Mouse (Mus musculus) kidney, embryonic 14.5 days (tissue): ENCODE measurements around the gene Hdgf. TPM values are rescaled to one million over a fixed set of nuclear protein-coding genes. Genes with fewer than 3 reads are reported as not detected.
A peak's percentile ranks its signal among the peaks of the same experiment; 100 is the strongest.
"Not testable (repeated sequence)": the region's sequence is repeated elsewhere in the genome, so short reads cannot be mapped to it uniquely, and the experiment has no call there.

ENCODE experiments used
- ATAC-seq: fragments of 200-750 bp; cut with Nextera tagmentation; 2 replicates; pipeline ENCODE4 v1.8.0; 2017; ENCODE audit warnings: moderate number of reproducible peaks, mild to moderate bottlenecking, moderate TSS enrichment, moderate library complexity; ENCODE audit not compliant: low FRiP score, low TSS enrichment
- H3K27ac ChIP-seq: fragments of 300-500 bp; sonication (generic); 2 replicates; pipeline ENCODE4 v1.5.1; 2014; ENCODE audit warnings: low read depth, mild to moderate bottlenecking, low read length, moderate library complexity, mixed read lengths
- H3K27me3 ChIP-seq: fragments of 300-500 bp; sonication (generic); 2 replicates; pipeline ENCODE4 v1.6.1; 2014; ENCODE audit warnings: mild to moderate bottlenecking, low read length; ENCODE audit not compliant: control insufficient read depth, insufficient read depth
- H3K36me3 ChIP-seq: fragments of 300-500 bp; sonication (generic); 2 replicates; pipeline ENCODE4 v1.6.1; 2014; ENCODE audit warnings: low read length, mixed read lengths; ENCODE audit not compliant: control insufficient read depth, insufficient read depth
- H3K4me1 ChIP-seq: fragments of 300-500 bp; sonication (generic); 2 replicates; pipeline ENCODE4 v1.6.1; 2014; ENCODE audit warnings: low read length, mixed read lengths; ENCODE audit not compliant: control insufficient read depth, insufficient read depth
- H3K4me2 ChIP-seq: fragments of 300-500 bp; sonication (generic); replicated peaks from 2 replicates; pipeline ENCODE4 v1.6.1; 2014; ENCODE audit warnings: low read depth, mild to moderate bottlenecking, low read length
- H3K4me3 ChIP-seq: fragments of 300-500 bp; sonication (generic); 2 replicates; pipeline ENCODE4 v1.5.1; 2014; ENCODE audit warnings: mild to moderate bottlenecking, low read length
- H3K9ac ChIP-seq: fragments of 300-500 bp; sonication (generic); 2 replicates; pipeline ENCODE4 v1.6.1; 2014; ENCODE audit warnings: low read depth, mild to moderate bottlenecking, low read length, moderate library complexity
- H3K9me3 ChIP-seq: fragments of 300-500 bp; sonication (generic); 2 replicates; pipeline ENCODE4 v1.6.1; 2016; ENCODE audit warnings: low read length; ENCODE audit not compliant: control insufficient read depth
- WGBS: fragments of 180-500 bp; shearing (Covaris S2); extraction: QIAGEN DNeasy Blood & Tissue Kit; methylation state at CpG from one replicate; pipeline ENCODE4 v1.1.7; 2014; 5-methylcytosine and 5-hydroxymethylcytosine counted together
- polyA plus RNA-seq: library from polyadenylated mRNA; unstranded; fragments of >200 nt; fragmentation: Nextera tagmentation; extraction: Ambion mirVana; gene quantifications from 2 replicates; pipeline ENCODE4 v1.2.1, GENCODE M21; 2014

Gene Hdgf
- polyA plus RNA-seq, 1 experiment from 2014 or later: 254 TPM

GRCm38 (mm10) chr3:87886416-87886815 lies 19.7 kb upstream of the Hdgf start:
- peak overlapping the region; percentile 52; the same call in 1 of the 2 replicates for H3K9ac ChIP-seq
- no peaks in the 10 kb centered on the region; the same call in 1 of the 2 replicates for H3K36me3 ChIP-seq
- H3K27me3 ChIP-seq: no peaks in the 10 kb centered on the region
- WGBS: 85% methylated on average over 6 of the region's 6 CpGs
- no peak for ATAC-seq
- H3K4me1 ChIP-seq: peaks cover 15% of the 10 kb centered on the region
- peak overlapping the region; percentile 98; the same call in 1 of the 2 replicates for H3K4me3 ChIP-seq
- H3K4me2 ChIP-seq: no peak overlapping the region; the same call in 1 of the 2 replicates
- no peaks in the 10 kb centered on the region for H3K9me3 ChIP-seq
- H3K27ac ChIP-seq: no peak overlapping the region

GRCm38 (mm10) chr3:87887400-87887799 lies 18.7 kb upstream of the Hdgf start:
- not testable (repeated sequence) for H3K9ac ChIP-seq, H3K4me2 ChIP-seq, H3K27ac ChIP-seq, H3K36me3 ChIP-seq, H3K9me3 ChIP-seq, ATAC-seq, H3K27me3 ChIP-seq, H3K4me3 ChIP-seq
- peaks cover 15% of the 10 kb centered on the region for H3K4me1 ChIP-seq
- WGBS: 82% methylated on average over 4 of the region's 4 CpGs

- H3K27me3 ChIP-seq: no peaks in the 10 kb centered on the region
- H3K9ac ChIP-seq: no peak overlapping the region
- H3K36me3 ChIP-seq: no peaks in the 10 kb centered on the region
- no peak overlapping the region for H3K27ac ChIP-seq
- no peaks in the 10 kb centered on the region for H3K4me1 ChIP-seq
- H3K4me2 ChIP-seq: no peak overlapping the region
- no peaks in the 10 kb centered on the region for H3K9me3 ChIP-seq
- no peak for ATAC-seq
- no peak overlapping the region for H3K4me3 ChIP-seq
- 69% methylated on average over 3 of the region's 3 CpGs for WGBS
Observed at GRCm38 (mm10) chr3:87891481-87891880, 14.6 kb upstream of the Hdgf start.

- Histone ChIP-seq H3K4me3 (no peak overlapping the region), H3K4me2 (no peak overlapping the region), H3K9ac (no peak overlapping the region), H3K36me3 (no peaks in the 10 kb centered on the region), H3K9me3 (no peaks in the 10 kb centered on the region), H3K4me1 (no peaks in the 10 kb centered on the region), H3K27ac (no peak overlapping the region), H3K27me3 (no peaks in the 10 kb centered on the region)
- WGBS: 81% methylated on average over 3 of the region's 3 CpGs
- no peak for ATAC-seq
Observed at GRCm38 (mm10) chr3:87893367-87893905, 12.7 kb upstream of the Hdgf start.

- no peaks in the 10 kb centered on the region for H3K36me3 ChIP-seq
- no peak for ATAC-seq
- no peaks in the 10 kb centered on the region for H3K4me1 ChIP-seq
- no peaks in the 10 kb centered on the region for H3K27me3 ChIP-seq
- no peak overlapping the region for H3K9ac ChIP-seq
- no peak overlapping the region for H3K4me3 ChIP-seq
- H3K27ac ChIP-seq: no peak overlapping the region
- 75% methylated on average over 3 of the region's 3 CpGs for WGBS
- no peaks in the 10 kb centered on the region for H3K9me3 ChIP-seq
- no peak overlapping the region for H3K4me2 ChIP-seq
Observed at GRCm38 (mm10) chr3:87899266-87899665, 6.9 kb upstream of the Hdgf start.

GRCm38 (mm10) chr3:87899776-87900175 lies 6.3 kb upstream of the Hdgf start:
- Histone ChIP-seq H3K27ac (no peak overlapping the region), H3K27me3 (no peaks in the 10 kb centered on the region), H3K36me3 (no peaks in the 10 kb centered on the region), H3K4me1 (no peaks in the 10 kb centered on the region), H3K9ac (no peak overlapping the region), H3K9me3 (no peaks in the 10 kb centered on the region), H3K4me3 (no peak overlapping the region), H3K4me2 (no peak overlapping the region)
- WGBS: 77% methylated on average over 3 of the region's 3 CpGs
- no peak for ATAC-seq

- no peaks in the 10 kb centered on the region for H3K36me3 ChIP-seq
- no peak for ATAC-seq
- 50% methylated on average over 1 of the region's 1 CpGs for WGBS
- H3K4me1 ChIP-seq: no peaks in the 10 kb centered on the region
- H3K27ac ChIP-seq: no peak overlapping the region
- H3K9ac ChIP-seq: no peak overlapping the region
- no peak overlapping the region for H3K4me2 ChIP-seq
- H3K9me3 ChIP-seq: no peaks in the 10 kb centered on the region
- H3K27me3 ChIP-seq: no peaks in the 10 kb centered on the region
- H3K4me3 ChIP-seq: no peak overlapping the region
Observed at GRCm38 (mm10) chr3:87901036-87901624, 5.0 kb upstream of the Hdgf start.

- not testable (repeated sequence) for H3K9ac ChIP-seq
- 87% methylated on average over 5 of the region's 6 CpGs for WGBS
Observed at GRCm38 (mm10) chr3:87901959-87902358, 4.2 kb upstream of the Hdgf start.

GRCm38 (mm10) chr3:87903821-87904220 lies 2.3 kb upstream of the Hdgf start:
- Histone ChIP-seq H3K27ac (peak overlapping the region; percentile 42; the same call in 1 of the 2 replicates), H3K4me1 (peaks cover 13% of the 10 kb centered on the region), H3K9me3 (no peaks in the 10 kb centered on the region), H3K4me3 (no peak overlapping the region), H3K27me3 (no peaks in the 10 kb centered on the region), H3K9ac (no peak overlapping the region), H3K4me2 (no peak overlapping the region), H3K36me3 (no peaks in the 10 kb centered on the region)
- WGBS: 47% methylated on average over 5 of the region's 5 CpGs
- no peak for ATAC-seq

More at GRCm38 (mm10) chr3:87901959-87902358, 4.2 kb upstream of the Hdgf start:
- H3K27me3 ChIP-seq, H3K27ac ChIP-seq, H3K4me2 ChIP-seq, H3K9me3 ChIP-seq, H3K4me1 ChIP-seq, H3K36me3 ChIP-seq, ATAC-seq, H3K4me3 ChIP-seq: not testable (repeated sequence)
